Mouse (Mus musculus): ENCODE results near the gene Tas2r138. TPM values are rescaled to one million over a fixed set of nuclear protein-coding genes. Genes with fewer than 3 reads are reported as not detected.

The Tas2r138 gene
- not detected in 2 replicates for polyA plus RNA-seq (2014; fragmentation: Nextera tagmentation; extraction: Ambion mirVana)

GRCm38 (mm10) chr6:40613260-40613852, at the start of gene Tas2r138:
Gene Tas2r138, minus strand, starts transcription at chr6:40613310.
- H3K9ac ChIP-seq (ENCODE audit: low read length): no peak within 1 kb of the TSS
- 83% methylated on average over 4 of the region's 4 CpGs for WGBS
- no peak for DNase-seq (ENCODE audit: low spot score, missing footprints)
- no peak for ATAC-seq (ENCODE audit: low FRiP score)
- no peaks in the 10 kb centered on the region for H3K9me3 ChIP-seq (ENCODE audit: control insufficient read depth, low read length)
- no peak within 1 kb of the TSS for H3K4me2 ChIP-seq
- no peaks in the 10 kb centered on the region for H3K27me3 ChIP-seq (ENCODE audit: control insufficient read depth, insufficient read depth, low read length)
- H3K4me3 ChIP-seq (ENCODE audit: low read depth, low read length): no peak within 1 kb of the TSS
- H3K4me1 ChIP-seq (ENCODE audit: control insufficient read depth, insufficient read depth, low read length): no peaks in the 10 kb centered on the region
- H3K27ac ChIP-seq (ENCODE audit: low read depth, low read length): no peak within 1 kb of the TSS
- no peaks in the 10 kb centered on the region for H3K36me3 ChIP-seq (ENCODE audit: control insufficient read depth, insufficient read depth, low read length)

GRCm38 (mm10) chr6:40660930-40661329, 47.8 kb upstream of the Tas2r138 start:
- Histone ChIP-seq H3K27me3 (ENCODE audit: control insufficient read depth, insufficient read depth, low read length) (no peaks in the 10 kb centered on the region), H3K36me3 (ENCODE audit: control insufficient read depth, insufficient read depth, low read length) (no peaks in the 10 kb centered on the region), H3K4me2 (no peak overlapping the region), H3K9ac (ENCODE audit: low read length) (no peak overlapping the region), H3K4me1 (ENCODE audit: control insufficient read depth, insufficient read depth, low read length) (no peaks in the 10 kb centered on the region), H3K4me3 (ENCODE audit: low read depth, low read length) (no peak overlapping the region), H3K9me3 (ENCODE audit: control insufficient read depth, low read length) (no peaks in the 10 kb centered on the region), H3K27ac (ENCODE audit: low read depth, low read length) (no peak overlapping the region)
- no peak for DNase-seq (ENCODE audit: low spot score, missing footprints)
- ATAC-seq (ENCODE audit: low FRiP score): no peak
- WGBS: 29% methylated on average over 2 of the region's 2 CpGs

GRCm38 (mm10) chr6:40650953-40651352, 37.8 kb upstream of the Tas2r138 start:
- Histone ChIP-seq H3K4me2 (no peak overlapping the region), H3K9me3 (ENCODE audit: control insufficient read depth, low read length) (no peaks in the 10 kb centered on the region), H3K27ac (ENCODE audit: low read depth, low read length) (no peak overlapping the region), H3K9ac (ENCODE audit: low read length) (no peak overlapping the region), H3K4me1 (ENCODE audit: control insufficient read depth, insufficient read depth, low read length) (no peaks in the 10 kb centered on the region), H3K4me3 (ENCODE audit: low read depth, low read length) (no peak overlapping the region), H3K36me3 (ENCODE audit: control insufficient read depth, insufficient read depth, low read length) (no peaks in the 10 kb centered on the region), H3K27me3 (ENCODE audit: control insufficient read depth, insufficient read depth, low read length) (no peaks in the 10 kb centered on the region)
- no peak for ATAC-seq (ENCODE audit: low FRiP score)
- 82% methylated on average over 1 of the region's 1 CpGs for WGBS
- DNase-seq (ENCODE audit: low spot score, missing footprints): no peak

- Histone ChIP-seq H3K4me3 (ENCODE audit: low read depth, low read length) (no peak overlapping the region), H3K4me2 (no peak overlapping the region), H3K9ac (ENCODE audit: low read length) (no peak overlapping the region), H3K27me3 (ENCODE audit: control insufficient read depth, insufficient read depth, low read length) (no peaks in the 10 kb centered on the region), H3K4me1 (ENCODE audit: control insufficient read depth, insufficient read depth, low read length) (no peaks in the 10 kb centered on the region), H3K27ac (ENCODE audit: low read depth, low read length) (no peak overlapping the region), H3K9me3 (ENCODE audit: control insufficient read depth, low read length) (no peaks in the 10 kb centered on the region), H3K36me3 (ENCODE audit: control insufficient read depth, insufficient read depth, low read length) (no peaks in the 10 kb centered on the region)
- WGBS: 69% methylated on average over 8 of the region's 8 CpGs
- ATAC-seq (ENCODE audit: low FRiP score) (no peak), DNase-seq (ENCODE audit: low spot score, missing footprints) (no peak)
These were observed 32.6 kb upstream of the Tas2r138 start for GRCm38 (mm10) chr6:40645701-40646100.

- Histone ChIP-seq H3K9ac (ENCODE audit: low read length) (no peak overlapping the region), H3K4me3 (ENCODE audit: low read depth, low read length) (no peak overlapping the region), H3K4me1 (ENCODE audit: control insufficient read depth, insufficient read depth, low read length) (no peaks in the 10 kb centered on the region), H3K9me3 (ENCODE audit: control insufficient read depth, low read length) (no peaks in the 10 kb centered on the region), H3K27ac (ENCODE audit: low read depth, low read length) (no peak overlapping the region), H3K36me3 (ENCODE audit: control insufficient read depth, insufficient read depth, low read length) (no peaks in the 10 kb centered on the region), H3K4me2 (no peak overlapping the region), H3K27me3 (ENCODE audit: control insufficient read depth, insufficient read depth, low read length) (no peaks in the 10 kb centered on the region)
- DNase-seq (ENCODE audit: low spot score, missing footprints): no peak
- 89% methylated on average over 8 of the region's 8 CpGs for WGBS
- ATAC-seq (ENCODE audit: low FRiP score): no peak
These were observed 27.8 kb upstream of the Tas2r138 start for GRCm38 (mm10) chr6:40640710-40641538.

GRCm38 (mm10) chr6:40637755-40638154, 24.6 kb upstream of the Tas2r138 start:
- H3K4me2 ChIP-seq: no peak overlapping the region
- H3K27me3 ChIP-seq (ENCODE audit: control insufficient read depth, insufficient read depth, low read length): no peaks in the 10 kb centered on the region
- H3K4me3 ChIP-seq (ENCODE audit: low read depth, low read length): no peak overlapping the region
- no peak overlapping the region for H3K9ac ChIP-seq (ENCODE audit: low read length)
- no peaks in the 10 kb centered on the region for H3K36me3 ChIP-seq (ENCODE audit: control insufficient read depth, insufficient read depth, low read length)
- 94% methylated on average over 5 of the region's 5 CpGs for WGBS
- H3K9me3 ChIP-seq (ENCODE audit: control insufficient read depth, low read length): no peaks in the 10 kb centered on the region
- ATAC-seq (ENCODE audit: low FRiP score) (no peak), DNase-seq (ENCODE audit: low spot score, missing footprints) (no peak)
- H3K4me1 ChIP-seq (ENCODE audit: control insufficient read depth, insufficient read depth, low read length): no peaks in the 10 kb centered on the region
- H3K27ac ChIP-seq (ENCODE audit: low read depth, low read length): no peak overlapping the region

- Histone ChIP-seq H3K36me3 (ENCODE audit: control insufficient read depth, insufficient read depth, low read length) (no peaks in the 10 kb centered on the region), H3K27me3 (ENCODE audit: control insufficient read depth, insufficient read depth, low read length) (no peaks in the 10 kb centered on the region), H3K9me3 (ENCODE audit: control insufficient read depth, low read length) (no peaks in the 10 kb centered on the region), H3K27ac (ENCODE audit: low read depth, low read length) (no peak overlapping the region), H3K4me3 (ENCODE audit: low read depth, low read length) (no peak overlapping the region), H3K9ac (ENCODE audit: low read length) (no peak overlapping the region), H3K4me1 (ENCODE audit: control insufficient read depth, insufficient read depth, low read length) (no peaks in the 10 kb centered on the region), H3K4me2 (no peak overlapping the region)
- ATAC-seq (ENCODE audit: low FRiP score): no peak
- DNase-seq (ENCODE audit: low spot score, missing footprints): no peak
- 81% methylated on average over 6 of the region's 6 CpGs for WGBS
These were observed 22.4 kb upstream of the Tas2r138 start for GRCm38 (mm10) chr6:40635559-40635958.

GRCm38 (mm10) chr6:40634640-40635071, 21.5 kb upstream of the Tas2r138 start:
- WGBS: 84% methylated on average over 1 of the region's 1 CpGs
- no peak overlapping the region for H3K4me2 ChIP-seq
- no peaks in the 10 kb centered on the region for H3K27me3 ChIP-seq (ENCODE audit: control insufficient read depth, insufficient read depth, low read length)
- H3K27ac ChIP-seq (ENCODE audit: low read depth, low read length): no peak overlapping the region
- H3K4me1 ChIP-seq (ENCODE audit: control insufficient read depth, insufficient read depth, low read length): no peaks in the 10 kb centered on the region
- H3K4me3 ChIP-seq (ENCODE audit: low read depth, low read length): no peak overlapping the region
- H3K9ac ChIP-seq (ENCODE audit: low read length): no peak overlapping the region
- no peak for DNase-seq (ENCODE audit: low spot score, missing footprints)
- ATAC-seq (ENCODE audit: low FRiP score): no peak
- no peaks in the 10 kb centered on the region for H3K9me3 ChIP-seq (ENCODE audit: control insufficient read depth, low read length)
- no peaks in the 10 kb centered on the region for H3K36me3 ChIP-seq (ENCODE audit: control insufficient read depth, insufficient read depth, low read length)

- no peaks in the 10 kb centered on the region for H3K36me3 ChIP-seq (ENCODE audit: control insufficient read depth, insufficient read depth, low read length)
- ATAC-seq (ENCODE audit: low FRiP score): no peak
- H3K9ac ChIP-seq (ENCODE audit: low read length): no peak within 1 kb of the TSS
- no peaks in the 10 kb centered on the region for H3K27me3 ChIP-seq (ENCODE audit: control insufficient read depth, insufficient read depth, low read length)
- no peak within 1 kb of the TSS for H3K4me2 ChIP-seq
- H3K4me1 ChIP-seq (ENCODE audit: control insufficient read depth, insufficient read depth, low read length): no peaks in the 10 kb centered on the region
- H3K4me3 ChIP-seq (ENCODE audit: low read depth, low read length): no peak within 1 kb of the TSS
- DNase-seq (ENCODE audit: low spot score, missing footprints): no peak
- no peak within 1 kb of the TSS for H3K27ac ChIP-seq (ENCODE audit: low read depth, low read length)
- no peaks in the 10 kb centered on the region for H3K9me3 ChIP-seq (ENCODE audit: control insufficient read depth, low read length)
- WGBS: 88% methylated on average over 8 of the region's 8 CpGs
These were observed 15.4 kb upstream of the Tas2r138 start, which contains the start of gene Mgam for GRCm38 (mm10) chr6:40628406-40629000. Gene Mgam, plus strand, starts transcription at chr6:40628831.

All from midbrain, embryonic 11.5 days (tissue).